ENCODE assay signal across 8 mouse cellular contexts in genomic region chr4:123139513-123140154, GRCm38 (mm10). TPM values are rescaled to one million over a fixed set of nuclear protein-coding genes. Genes with fewer than 3 reads are reported as not detected.
A peak's percentile ranks its signal among the peaks of the same experiment; 100 is the strongest.
DNase-seq lines count a peak whose midpoint lies in the region; ATAC-seq and TF ChIP-seq lines count a peak whose summit lies in the region.

Gene Ppie (minus strand): TSS chr4:123139951.

- H3K4me3 ChIP-seq in bone marrow, adult 2 months (replicated peaks; ENCODE audit: control insufficient read depth, low read depth, low read length) = peak within 1 kb of the TSS; percentile 87
- peak within 1 kb of the TSS; percentile 66 for H3K4me3 ChIP-seq in embryonic facial prominence, embryonic 15.5 days (replicated peaks)
- H3K4me3 ChIP-seq in liver, adult 2 months (ENCODE audit: insufficient read depth, low read depth, low read length) = peak within 1 kb of the TSS; percentile 95
- H3K4me3 ChIP-seq in myocyte = peak within 1 kb of the TSS; percentile 75

- H3K27me3 ChIP-seq in embryonic facial prominence, embryonic 15.5 days = no peaks in the 10 kb centered on the region; the same call in 1 of the 2 replicates
- H3K27me3 ChIP-seq in liver, adult 2 months (ENCODE audit: control insufficient read depth, insufficient read depth, low read length) = no peaks in the 10 kb centered on the region
- H3K27me3 ChIP-seq in myocyte (ENCODE audit: control insufficient read depth, insufficient read depth, insufficient read length) = no peaks in the 10 kb centered on the region
- H3K27me3 ChIP-seq in splenic B cell, adult 2 months (ENCODE audit: control insufficient read depth, insufficient read depth, low read length, poor library complexity, severe bottlenecking) = no peaks in the 10 kb centered on the region

- TF ChIP-seq POLR2A in bone marrow, adult 2 months (IDR thresholded peaks at IDR 0.05; ENCODE audit: borderline replicate concordance, control insufficient read depth, low read depth, low read length) = peak; percentile 79; the same call in 1 of the 2 replicates
- peak; percentile 65; the same call in 1 of the 2 replicates for TF ChIP-seq POLR2A in liver, adult 2 months (IDR thresholded peaks at IDR 0.05; ENCODE audit: extremely low read depth, insufficient read depth, low read length)
- TF ChIP-seq POLR2A in myocyte (IDR thresholded peaks at IDR 0.05; ENCODE audit: insufficient read length, low read depth) = peak; percentile 91

- H3ac ChIP-seq in myocyte (ENCODE audit: control insufficient read depth, insufficient read length) = peak within 1 kb of the TSS; percentile 25

- peaks cover 19% of the 10 kb centered on the region for H3K36me3 ChIP-seq in embryonic facial prominence, embryonic 15.5 days
- H3K36me3 ChIP-seq in liver, adult 2 months (ENCODE audit: control insufficient read depth, insufficient read depth, low read length) = peaks cover 18% of the 10 kb centered on the region
- H3K36me3 ChIP-seq in myocyte (ENCODE audit: control insufficient read depth, insufficient read depth) = peaks cover 11% of the 10 kb centered on the region
- H3K36me3 ChIP-seq in splenic B cell, adult 2 months (ENCODE audit: control insufficient read depth, insufficient read depth, low read length, poor library complexity, severe bottlenecking) = no peaks in the 10 kb centered on the region; the same call in 1 of the 2 replicates

- DNase-seq in A20 (ENCODE audit: low read depth, low spot score) = peak; percentile 92
- DNase-seq in heart, adult 8-10 months (ENCODE audit: low spot score) = peak; percentile 69
- peak; percentile 76 for DNase-seq in kidney, adult 9 months
- peak; percentile 89 for DNase-seq in liver, adult 2 months (ENCODE audit: extremely low read depth, low read depth, low spot score)
- peak; percentile 90 for DNase-seq in splenic B cell, adult 2 months (ENCODE audit: low read depth, low spot score)

- H3K9ac ChIP-seq in embryonic facial prominence, embryonic 15.5 days = peak within 1 kb of the TSS; percentile 55
- H3K9ac ChIP-seq in liver, adult 2 months (ENCODE audit: low read depth, low read length) = peak within 1 kb of the TSS; percentile 82

- peak within 1 kb of the TSS; percentile 30; the same call in 1 of the 2 replicates for H3K27ac ChIP-seq in bone marrow, adult 2 months (ENCODE audit: control insufficient read depth, insufficient read depth, low read depth, low read length, poor library complexity)
- H3K27ac ChIP-seq in embryonic facial prominence, embryonic 15.5 days (replicated peaks) = peak within 1 kb of the TSS; percentile 92
- H3K27ac ChIP-seq in liver, adult 2 months (replicated peaks; ENCODE audit: insufficient read depth, low read depth, low read length) = peak within 1 kb of the TSS; percentile 85

- H3K79me2 ChIP-seq in liver, adult 2 months (ENCODE audit: control insufficient read depth, insufficient read depth, low read length) = peaks cover 3% of the 10 kb centered on the region; the same call in 1 of the 2 replicates
- H3K79me2 ChIP-seq in myocyte (ENCODE audit: control insufficient read depth, insufficient read depth) = peaks cover 24% of the 10 kb centered on the region

- under 1% methylated on average over 34 of the region's 34 CpGs for WGBS in bone marrow, adult 2 months
- under 1% methylated on average over 34 of the region's 34 CpGs for WGBS in embryonic facial prominence, embryonic 15.5 days
- WGBS in liver, adult 2 months = under 1% methylated on average over 34 of the region's 34 CpGs

- H3K4me1 ChIP-seq in bone marrow, adult 2 months (ENCODE audit: control insufficient read depth, insufficient read depth, low read length) = no peaks in the 10 kb centered on the region
- H3K4me1 ChIP-seq in embryonic facial prominence, embryonic 15.5 days = peaks cover 15% of the 10 kb centered on the region
- H3K4me1 ChIP-seq in liver, adult 2 months (ENCODE audit: control insufficient read depth, insufficient read depth, low read length) = peaks cover 4% of the 10 kb centered on the region

- peak within 1 kb of the TSS; percentile 70 for H3K4me2 ChIP-seq in embryonic facial prominence, embryonic 15.5 days (replicated peaks)
- peak within 1 kb of the TSS; percentile 95 for H3K4me2 ChIP-seq in myocyte (ENCODE audit: low read depth)

- peak; percentile 96 for ATAC-seq in embryonic facial prominence, embryonic 15.5 days (ENCODE audit: insufficient number of reproducible peaks, low FRiP score, low TSS enrichment, low read depth)

- no peak for TF ChIP-seq CTCF in bone marrow, adult 2 months (IDR thresholded peaks at IDR 0.05; ENCODE audit: control insufficient read depth, insufficient read depth, low read length)
- no peak for TF ChIP-seq CTCF in liver, adult 2 months (IDR thresholded peaks at IDR 0.05; ENCODE audit: low read depth, low read length)

- H3K9me3 ChIP-seq in embryonic facial prominence, embryonic 15.5 days (replicated peaks) = no peaks in the 10 kb centered on the region

TF ChIP-seq in myocyte, 11 proteins besides CTCF, POLR2A, EP300 and RAD21:
- TF ChIP-seq POLR2AphosphoS2 (IDR thresholded peaks at IDR 0.05; ENCODE audit: insufficient read length, low read depth) = peak; percentile 92
- TF ChIP-seq USF1 (IDR thresholded peaks at IDR 0.05; ENCODE audit: low read depth) = no peak
- TF ChIP-seq REST (IDR thresholded peaks at IDR 0.05; ENCODE audit: insufficient read depth, insufficient read length) = peak; percentile 29

RNA-seq across cellular contexts. Expression of gene Ppie, which starts in this region (rescaled TPM):
- polyA plus RNA-seq in bone marrow, adult 2 months (2011; ENCODE audit: insufficient read depth, insufficient read length, low replicate concordance, missing spikeins) = 23.6 and 30.0 TPM in 2 replicates
- polyA plus RNA-seq in embryonic facial prominence, embryonic 15.5 days (2015; fragmentation: Nextera tagmentation; extraction: Ambion mirVana) = 92.8 and 93.7 TPM in 2 replicates
- total RNA-seq in heart, adult 8-10 months (2022) = 10 to 100 TPM; 22.0 to 27.8 (median 24.1) TPM
- 15.2 and 17.2 TPM in 2 replicates for total RNA-seq in liver, adult 2 months (2014; rRNA removed)
- polyA plus RNA-seq in liver, adult 2 months (2012; rRNA removed) = 7.7 and 8.7 TPM in 2 replicates
- polyA plus RNA-seq in myocyte (2012; fragmentation: generic; extraction: Trizol) = 65.0 TPM

Comparison
In these comparisons a context has a peak if more than half of its experiments do, and no peak if none do; other contexts are left out.
1. Peak in every context shown above with its lines: DNase-seq, ATAC-seq, H3K4me3 ChIP-seq and H3K27ac ChIP-seq.
2. H3K27ac ChIP-seq: peak in every context shown above with its lines; median percentile 92 in embryonic facial prominence, embryonic 15.5 days; 85 in liver, adult 2 months; 30 in bone marrow, adult 2 months.